Mouse (Mus musculus) forebrain, embryonic 12.5 days (tissue): ENCODE measurements around the gene Naip6. TPM values are rescaled to one million over a fixed set of nuclear protein-coding genes. Genes with fewer than 3 reads are reported as not detected.
"Not testable (repeated sequence)": the region's sequence is repeated elsewhere in the genome, so short reads cannot be mapped to it uniquely, and the experiment has no call there.

Experiments
- ATAC-seq: fragments of 200-750 bp; cut with Nextera tagmentation; 2 replicates; pipeline ENCODE4 v1.8.0; 2017; ENCODE audit warnings: moderate TSS enrichment; ENCODE audit not compliant: low FRiP score
- H3K27ac ChIP-seq: fragments of 300-500 bp; sonication (generic); 2 replicates; pipeline ENCODE4 v1.5.1; 2016; ENCODE audit warnings: mild to moderate bottlenecking
- H3K27me3 ChIP-seq: fragments of 300-500 bp; sonication (generic); 2 replicates; pipeline ENCODE4 v1.6.1; 2016; ENCODE audit warnings: mild to moderate bottlenecking
- H3K36me3 ChIP-seq: fragments of 300-500 bp; sonication (generic); replicated peaks from 2 replicates; pipeline ENCODE4 v1.6.1; 2016; ENCODE audit warnings: mild to moderate bottlenecking
- H3K4me1 ChIP-seq: fragments of 300-500 bp; sonication (generic); 2 replicates; pipeline ENCODE4 v1.6.1; 2016
- H3K4me2 ChIP-seq: fragments of 300-500 bp; sonication (generic); 2 replicates; pipeline ENCODE4 v1.6.1; 2016; ENCODE audit warnings: mild to moderate bottlenecking, moderate library complexity
- H3K4me3 ChIP-seq: fragments of 300-500 bp; sonication (generic); replicated peaks from 2 replicates; pipeline ENCODE4 v1.5.1; 2016; ENCODE audit warnings: mild to moderate bottlenecking
- H3K9ac ChIP-seq: fragments of 300-500 bp; sonication (generic); 2 replicates; pipeline ENCODE4 v1.6.1; 2016; ENCODE audit warnings: mild to moderate bottlenecking
- H3K9me3 ChIP-seq: fragments of 300-500 bp; sonication (generic); 2 replicates; pipeline ENCODE4 v1.6.1; 2016
- WGBS: fragments of 180-500 bp; shearing (Covaris S2); methylation state at CpG from one replicate; pipeline ENCODE4 v1.1.7; 2016; 5-methylcytosine and 5-hydroxymethylcytosine counted together
- polyA plus RNA-seq: library from polyadenylated mRNA; unstranded; fragments of >200 nt; fragmentation: Nextera tagmentation; extraction: Ambion mirVana; gene quantifications from 2 replicates; pipeline ENCODE4 v1.2.1, GENCODE M21; 2016

The Naip6 gene
- polyA plus RNA-seq, result 0.10 and 0.13 TPM in 2 replicates

- not testable (repeated sequence) for ATAC-seq, H3K27me3 ChIP-seq, H3K36me3 ChIP-seq, H3K27ac ChIP-seq, H3K4me3 ChIP-seq, H3K9ac ChIP-seq, H3K4me1 ChIP-seq, H3K9me3 ChIP-seq, H3K4me2 ChIP-seq
- WGBS, result 76% methylated on average over 6 of the region's 6 CpGs
Measured at GRCm38 (mm10) chr13:100317256-100317893, at the start of gene Naip6. Gene Naip6, minus strand, starts transcription at chr13:100317674.

DNA sequence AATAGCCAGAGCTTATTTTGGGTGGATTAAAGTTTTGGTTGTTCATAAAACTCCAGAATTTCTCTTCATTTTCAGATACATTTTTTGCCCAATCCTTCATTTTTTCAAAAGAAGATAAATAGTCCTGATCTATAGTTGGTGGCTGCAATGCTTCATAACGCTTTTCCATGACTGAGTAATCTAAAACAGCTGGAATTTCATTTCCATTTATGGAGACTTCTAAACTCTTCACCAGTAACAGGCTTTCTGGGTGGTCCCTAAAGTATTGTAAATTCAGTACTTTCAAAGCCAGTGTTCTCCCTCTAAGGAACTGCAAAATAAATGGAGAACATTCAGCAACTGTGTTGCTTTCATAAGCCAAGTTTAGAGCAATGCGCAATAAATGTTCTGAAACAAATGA, 34.8 kb upstream of the Naip6 start:
- WGBS, result 92% methylated on average over 2 of the region's 2 CpGs
- H3K27ac ChIP-seq, ATAC-seq, H3K27me3 ChIP-seq, H3K4me2 ChIP-seq, H3K9me3 ChIP-seq, H3K9ac ChIP-seq, H3K4me1 ChIP-seq, H3K4me3 ChIP-seq, H3K36me3 ChIP-seq: not testable (repeated sequence)

GRCm38 (mm10) chr13:100349510-100350173, 32.2 kb upstream of the Naip6 start:
- 74% methylated on average over 1 of the region's 2 CpGs for WGBS
- not testable (repeated sequence) for H3K9ac ChIP-seq, H3K9me3 ChIP-seq, H3K36me3 ChIP-seq, H3K27ac ChIP-seq, H3K4me2 ChIP-seq, H3K27me3 ChIP-seq, H3K4me1 ChIP-seq, H3K4me3 ChIP-seq, ATAC-seq

DNA sequence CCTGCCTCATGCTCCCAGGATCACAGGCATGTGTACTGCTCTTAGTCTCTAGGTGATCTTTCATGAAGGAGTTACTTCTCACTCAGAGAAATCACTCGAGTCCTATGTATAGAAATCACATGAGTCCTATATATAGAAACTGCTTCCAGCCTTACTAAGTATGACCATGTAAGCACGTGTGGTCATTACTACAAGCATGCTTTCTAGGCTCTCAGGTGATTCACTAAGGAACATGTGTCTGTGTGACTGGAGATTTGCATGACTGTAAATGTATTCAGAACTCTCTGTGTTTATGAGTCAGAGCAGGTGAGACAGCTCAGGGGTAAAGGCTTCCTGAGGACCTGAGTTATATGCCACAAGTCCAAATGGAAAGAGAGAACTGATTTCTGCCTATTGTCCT, 24.3 kb upstream of the Naip6 start:
- 75% methylated on average over 2 of the region's 2 CpGs for WGBS
- no peak overlapping the region for H3K9ac ChIP-seq
- no peaks in the 10 kb centered on the region for H3K27me3 ChIP-seq
- ATAC-seq, result no peak
- H3K9me3 ChIP-seq, result no peaks in the 10 kb centered on the region
- H3K4me3 ChIP-seq, result no peak overlapping the region
- H3K4me2 ChIP-seq, result no peak overlapping the region
- H3K4me1 ChIP-seq, result no peaks in the 10 kb centered on the region
- no peaks in the 10 kb centered on the region for H3K36me3 ChIP-seq
- H3K27ac ChIP-seq, result no peak overlapping the region

DNA sequence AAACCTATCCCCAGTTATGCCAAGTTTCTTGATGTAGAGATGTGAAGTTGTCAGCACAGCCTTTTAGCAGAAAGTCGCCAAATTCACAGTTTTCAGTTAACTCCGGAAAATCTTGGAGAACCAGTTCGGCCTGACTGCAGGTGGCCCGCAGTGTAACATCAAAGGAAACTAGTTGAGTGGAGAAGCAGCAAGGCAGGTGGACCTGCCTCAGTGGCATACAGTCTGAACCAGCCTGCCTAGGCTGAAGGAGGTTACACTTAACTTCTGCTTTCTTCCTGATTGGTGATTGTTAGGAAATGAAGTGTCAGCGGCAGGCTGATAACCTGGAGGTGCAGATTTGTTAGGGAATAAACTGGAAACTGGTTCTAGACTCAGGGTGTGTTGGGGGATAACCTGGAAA, 14.3 kb upstream of the Naip6 start:
- not testable (repeated sequence) for H3K27ac ChIP-seq, H3K9ac ChIP-seq, H3K4me1 ChIP-seq, H3K4me3 ChIP-seq, H3K36me3 ChIP-seq, ATAC-seq, H3K9me3 ChIP-seq, H3K27me3 ChIP-seq, H3K4me2 ChIP-seq
- WGBS, result 62% methylated on average over 5 of the region's 5 CpGs

GRCm38 (mm10) chr13:100328899-100329298, 11.4 kb upstream of the Naip6 start:
- WGBS, result 30% methylated on average over 1 of the region's 1 CpGs
- not testable (repeated sequence) for H3K4me2 ChIP-seq

DNA sequence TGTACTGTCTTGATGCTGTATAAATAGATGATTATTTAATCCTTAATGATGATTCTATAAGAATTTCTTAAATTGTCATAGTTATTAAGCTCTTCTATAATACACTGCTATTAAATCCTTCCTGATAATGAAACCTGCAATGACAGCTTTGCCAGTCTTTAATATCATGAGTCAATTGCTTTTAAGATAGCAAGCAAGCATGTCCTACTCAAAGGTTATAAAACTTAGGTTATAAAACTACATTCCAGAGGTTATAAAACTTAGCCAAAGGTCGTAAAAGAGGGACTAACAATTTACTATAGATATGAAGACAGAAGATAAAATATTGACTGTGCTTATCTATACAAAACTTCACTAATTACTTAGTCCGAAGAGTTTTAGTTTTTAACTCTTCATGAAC, 10.6 kb upstream of the Naip6 start:
- WGBS, result 76% methylated on average over 2 of the region's 2 CpGs
- H3K4me3 ChIP-seq, result not testable (repeated sequence)

More at GRCm38 (mm10) chr13:100328899-100329298, 11.4 kb upstream of the Naip6 start:
- not testable (repeated sequence) for H3K4me3 ChIP-seq, H3K9me3 ChIP-seq, H3K36me3 ChIP-seq, H3K27ac ChIP-seq, ATAC-seq, H3K4me1 ChIP-seq, H3K27me3 ChIP-seq, H3K9ac ChIP-seq

GRCm38 (mm10) chr13:100322266-100322837, 4.9 kb upstream of the Naip6 start:
- H3K4me3 ChIP-seq, H3K36me3 ChIP-seq, H3K4me1 ChIP-seq, H3K9ac ChIP-seq, H3K27me3 ChIP-seq, H3K9me3 ChIP-seq, H3K27ac ChIP-seq, H3K4me2 ChIP-seq, ATAC-seq: not testable (repeated sequence)
- 88% methylated on average over 3 of the region's 3 CpGs for WGBS

More for the DNA sequence above, 10.6 kb upstream of the Naip6 start:
- not testable (repeated sequence) for H3K27me3 ChIP-seq, H3K4me2 ChIP-seq, ATAC-seq, H3K36me3 ChIP-seq, H3K27ac ChIP-seq, H3K9ac ChIP-seq, H3K9me3 ChIP-seq, H3K4me1 ChIP-seq

DNA sequence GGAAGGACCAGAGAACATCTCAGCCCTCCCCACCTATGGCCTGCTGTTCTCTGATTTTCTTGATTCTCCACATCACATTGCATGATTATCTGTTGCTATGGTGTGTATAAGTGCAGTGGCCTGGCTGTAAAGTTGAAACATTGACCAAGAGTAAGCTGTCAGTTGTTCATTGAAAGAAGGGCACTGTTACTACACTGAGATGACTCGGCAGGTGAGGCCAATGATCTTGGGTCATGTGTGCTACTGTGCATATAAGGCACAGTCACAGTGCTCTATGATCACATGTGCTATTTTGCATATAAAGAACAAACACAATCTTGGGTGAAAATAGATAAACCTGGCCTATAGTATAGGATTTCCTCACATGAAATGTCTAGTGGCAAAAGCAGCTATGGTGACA, 32.9 kb downstream of the Naip6 start:
- Histone ChIP-seq H3K36me3 (no peaks in the 10 kb centered on the region), H3K4me3 (no peak overlapping the region), H3K27ac (no peak overlapping the region), H3K9me3 (no peaks in the 10 kb centered on the region), H3K9ac (no peak overlapping the region), H3K4me2 (no peak overlapping the region), H3K27me3 (no peaks in the 10 kb centered on the region), H3K4me1 (no peaks in the 10 kb centered on the region)
- ATAC-seq, result no peak
- WGBS, result 85% methylated on average over 1 of the region's 1 CpGs

- H3K9me3 ChIP-seq, H3K4me2 ChIP-seq, H3K27me3 ChIP-seq, H3K4me1 ChIP-seq, ATAC-seq, H3K36me3 ChIP-seq, H3K9ac ChIP-seq, H3K4me3 ChIP-seq, H3K27ac ChIP-seq: not testable (repeated sequence)
- WGBS, result no CpG with 5 or more reads among the region's 1 CpGs
Measured at GRCm38 (mm10) chr13:100271474-100272132, 45.9 kb downstream of the Naip6 start.

DNA sequence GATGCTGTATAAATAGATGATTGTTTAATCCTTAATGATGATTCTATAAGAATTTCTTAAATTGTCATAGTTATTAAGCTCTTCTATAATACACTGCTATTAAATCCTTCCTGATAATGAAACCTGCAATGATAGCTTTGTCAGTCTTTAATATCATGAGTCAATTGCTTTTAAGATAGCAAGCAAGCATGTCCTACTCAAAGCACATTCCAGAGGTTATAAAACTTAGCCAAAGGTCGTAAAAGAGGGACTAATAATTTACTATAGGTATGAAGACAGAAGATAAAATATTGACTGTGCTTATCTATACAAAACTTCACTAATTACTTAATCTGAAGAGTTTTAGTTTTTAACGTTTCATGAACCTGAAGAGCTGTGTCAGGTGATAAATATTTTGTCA, 60.5 kb downstream of the Naip6 start:
- H3K36me3 ChIP-seq, H3K27me3 ChIP-seq, H3K27ac ChIP-seq, H3K9me3 ChIP-seq, H3K9ac ChIP-seq, H3K4me3 ChIP-seq, H3K4me1 ChIP-seq, H3K4me2 ChIP-seq, ATAC-seq: not testable (repeated sequence)
- WGBS, result 83% methylated on average over 2 of the region's 2 CpGs

DNA sequence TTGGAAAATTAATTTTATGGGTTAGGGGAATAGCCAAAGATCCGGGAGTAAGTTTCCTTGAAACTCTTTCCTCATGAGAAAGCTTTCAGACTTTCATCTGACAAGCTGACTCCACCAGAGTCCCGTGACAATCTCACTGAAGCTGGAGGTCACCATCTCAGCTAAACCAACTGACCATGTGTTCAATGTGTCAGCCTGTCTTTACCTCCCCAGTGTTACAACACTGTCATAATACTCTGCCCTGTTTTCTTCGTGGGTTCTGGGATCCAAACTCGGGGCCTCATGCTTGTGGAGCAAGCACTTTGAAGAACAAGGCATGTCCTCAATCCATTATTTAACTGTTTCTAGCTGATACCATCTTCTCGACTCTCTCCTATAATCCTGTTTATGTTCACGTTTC, 61.5 kb downstream of the Naip6 start:
- not testable (repeated sequence) for ATAC-seq, H3K27me3 ChIP-seq, H3K36me3 ChIP-seq, H3K4me1 ChIP-seq, H3K4me2 ChIP-seq, H3K4me3 ChIP-seq, H3K9me3 ChIP-seq, H3K27ac ChIP-seq, H3K9ac ChIP-seq
- 89% methylated on average over 6 of the region's 6 CpGs for WGBS
